Mouse (Mus musculus): Measurements from ENCODE around the gene Plscr1. TPM values are rescaled to one million over a fixed set of nuclear protein-coding genes. Genes with fewer than 3 reads are reported as not detected.

The Plscr1 gene
- polyA plus RNA-seq, 1 experiment from 2014 or later, result 9.5 TPM

Small RNA genes lying within 50 kb of the gene (microRNA-seq; reads per million reads assigned to microRNA genes)
- not detected for gene Mir6386

Other genes starting within 250 kb of the Plscr1 start
- gene Plscr5, start 56.8 kb upstream of the Plscr1 start, polyA plus RNA-seq (2015; fragmentation: Nextera tagmentation; extraction: Ambion mirVana), result 0.21 and 0.39 TPM in 2 replicates
- gene Plscr2, start 25.9 kb downstream of the Plscr1 start, polyA plus RNA-seq (2015; fragmentation: Nextera tagmentation; extraction: Ambion mirVana), result 1.2 and 1.4 TPM in 2 replicates
- gene 1700057G04Rik, start 59.6 kb downstream of the Plscr1 start, polyA plus RNA-seq (2015; fragmentation: Nextera tagmentation; extraction: Ambion mirVana), result not detected in 2 replicates
- gene Plscr4, start 207.6 kb downstream of the Plscr1 start, polyA plus RNA-seq (2015; fragmentation: Nextera tagmentation; extraction: Ambion mirVana), result 2.2 and 2.5 TPM in 2 replicates

All from hindbrain, embryonic 15.5 days (tissue).